Mouse (Mus musculus) adrenal gland, postnatal 25 days (tissue): Measurements from ENCODE around the gene Kbtbd13. TPM values are rescaled to one million over a fixed set of nuclear protein-coding genes. Genes with fewer than 3 reads are reported as not detected.

Source experiments
- DNase-seq: peaks from one replicate; pipeline ENCODE4 v3.0.0; 2021; ENCODE audit warnings: mixed read lengths
- total RNA-seq: library from RNA; stranded (reverse); gene quantifications from 2 replicates; pipeline ENCODE4 v1.2.3, GENCODE M21; 2021

Kbtbd13 gene
- total RNA-seq, 1 experiment from 2014 or later, result 0.43 TPM

GRCm38 (mm10) chr9:65393606-65394005, 2.2 kb upstream of the Kbtbd13 start:
- DNase-seq, result no peak

GRCm38 (mm10) chr9:65392638-65393364, 1.3 kb upstream of the Kbtbd13 start:
- DNase-seq, result peak; percentile 79

- DNase-seq, result no peak
Measured at GRCm38 (mm10) chr9:65390752-65391612, 470 bp downstream of the Kbtbd13 start.

- no peak for DNase-seq
Measured at GRCm38 (mm10) chr9:65386373-65387140, 4.9 kb downstream of the Kbtbd13 start.

GRCm38 (mm10) chr9:65384276-65384675, 7.2 kb downstream of the Kbtbd13 start:
- DNase-seq, result no peak

GRCm38 (mm10) chr9:65382751-65383097, 8.7 kb downstream of the Kbtbd13 start:
- no peak for DNase-seq

GRCm38 (mm10) chr9:65382031-65382750, 9.3 kb downstream of the Kbtbd13 start:
- no peak for DNase-seq

GRCm38 (mm10) chr9:65381017-65381590, 10.3 kb downstream of the Kbtbd13 start:
- no peak for DNase-seq

GRCm38 (mm10) chr9:65375163-65375934, 16.1 kb downstream of the Kbtbd13 start:
- no peak for DNase-seq

GRCm38 (mm10) chr9:65374468-65375162, 16.8 kb downstream of the Kbtbd13 start:
- no peak for DNase-seq

GRCm38 (mm10) chr9:65372449-65372848, 19.0 kb downstream of the Kbtbd13 start:
- DNase-seq, result no peak

GRCm38 (mm10) chr9:65371756-65372155, 19.7 kb downstream of the Kbtbd13 start:
- DNase-seq, result no peak

GRCm38 (mm10) chr9:65365721-65366120, 25.7 kb downstream of the Kbtbd13 start:
- DNase-seq, result no peak

- no peak for DNase-seq
Measured at GRCm38 (mm10) chr9:65363684-65364083, 27.8 kb downstream of the Kbtbd13 start.

- no peak for DNase-seq
Measured at GRCm38 (mm10) chr9:65360641-65361448, 30.6 kb downstream of the Kbtbd13 start, which contains the start of gene Ubap1l. Gene Ubap1l (plus strand): TSS chr9:65361041.

- DNase-seq, result no peak
Measured at GRCm38 (mm10) chr9:65358956-65359480, 32.4 kb downstream of the Kbtbd13 start.

- peak; percentile 47 for DNase-seq
Measured at GRCm38 (mm10) chr9:65356971-65357370, 34.5 kb downstream of the Kbtbd13 start.

GRCm38 (mm10) chr9:65356561-65356960, 34.9 kb downstream of the Kbtbd13 start:
- DNase-seq, result no peak

- no peak for DNase-seq
Measured at GRCm38 (mm10) chr9:65353251-65353650, 38.2 kb downstream of the Kbtbd13 start.
